Mouse (Mus musculus): ENCODE results near the gene Gm21103.
"Not testable (repeated sequence)": the region's sequence is repeated elsewhere in the genome, so short reads cannot be mapped to it uniquely, and the experiment has no call there.

Gene Gm21103

GRCm38 (mm10) chr14:6304743-6305142 lies at the start of gene Gm21103:
Gene Gm21103, minus strand, starts transcription at chr14:6304843.
- DNase-seq (ENCODE audit: low read depth) = not testable (repeated sequence)

GRCm38 (mm10) chr14:6343578-6343977 lies 38.9 kb upstream of the Gm21103 start, which contains the start of gene Gm3618:
Gene Gm3618, minus strand, starts transcription at chr14:6343678.
- not testable (repeated sequence) for DNase-seq (ENCODE audit: low read depth)

DNA sequence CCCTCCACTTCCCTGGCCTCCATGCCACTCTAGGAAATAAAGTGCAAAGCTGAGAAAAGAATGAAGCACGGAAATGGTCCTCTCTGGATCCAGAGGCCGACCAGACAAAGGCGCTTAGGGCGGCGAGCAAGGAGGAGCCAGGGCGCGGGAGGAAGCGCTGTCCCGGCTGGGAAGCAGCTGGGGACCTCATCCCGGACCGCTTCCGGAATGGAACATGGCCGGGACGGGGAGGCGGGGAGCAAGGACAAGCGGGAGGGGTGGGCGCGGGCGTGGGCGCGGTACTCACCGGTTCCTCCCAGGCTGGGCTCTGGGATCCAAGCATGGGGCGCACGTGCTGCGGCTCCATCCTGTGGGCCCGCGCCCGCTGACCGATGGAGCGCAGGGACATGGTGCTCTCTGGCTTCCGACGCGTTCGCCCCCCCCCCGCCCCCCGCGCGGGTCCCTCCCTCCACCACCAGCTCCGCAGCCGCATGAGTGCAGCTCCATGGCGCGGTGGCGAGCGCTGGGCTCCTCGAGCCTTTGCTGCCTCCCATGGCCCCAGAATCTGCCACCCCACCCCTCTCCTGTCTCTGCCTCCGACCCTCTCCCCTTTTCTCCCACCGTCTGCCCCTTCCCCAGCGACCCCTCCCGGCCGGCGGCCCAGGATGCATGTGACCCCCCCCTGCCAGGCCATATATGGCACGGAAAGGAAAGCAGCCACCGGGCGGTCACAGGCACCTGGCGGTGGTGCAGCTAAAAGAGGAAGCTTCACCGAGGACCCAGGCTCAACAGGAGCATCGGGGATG lies 17.5 kb downstream of the Gm21103 start, which contains the start of gene Gm3411:
Gm3411 (minus strand) TSS at position 320 of the 785 bp plus-strand sequence.
- DNase-seq (ENCODE audit: low read depth) = not testable (repeated sequence)
